9 mouse cellular contexts compared by ENCODE assay signal in genomic region chr15:78405098-78405497, GRCm38 (mm10). TPM values are rescaled to one million over a fixed set of nuclear protein-coding genes. Genes with fewer than 3 reads are reported as not detected.
DNase-seq lines count a peak whose midpoint lies in the region; ATAC-seq and TF ChIP-seq lines count a peak whose summit lies in the region.
"Had no signal": no experiment of that assay in that cellular context is flagged by ENCODE, and none has a peak within 500 bp of the region (broad histone marks: within the 10 kb centered on the region; RNA-seq: fewer than 3 reads in every experiment).

No protein-coding gene starts in this region.

- peak overlapping the region; percentile 92 for H3K4me3 ChIP-seq in spleen, adult 2 months (ENCODE audit: extremely low read depth, insufficient read depth, insufficient read length)
- peak overlapping the region; percentile 72 for H3K4me3 ChIP-seq in limb, embryonic 14.5 days (replicated peaks; ENCODE audit: low read length)
- peak overlapping the region; percentile 90 for H3K4me3 ChIP-seq in stomach, embryonic 16.5 days (replicated peaks; ENCODE audit: low read length)

- H3K4me2 ChIP-seq in limb, embryonic 14.5 days (replicated peaks; ENCODE audit: low read depth, low read length, severe bottlenecking) = peak overlapping the region; percentile 97
- H3K4me2 ChIP-seq in stomach, embryonic 16.5 days (ENCODE audit: low read depth, low read length) = peak overlapping the region; percentile 90

- 46% methylated on average over 11 of the region's 11 CpGs for whole genome bisulfite sequencing in spleen, adult 2 months
- 55% methylated on average over 11 of the region's 11 CpGs for WGBS in limb, embryonic 14.5 days
- 51% methylated on average over 11 of the region's 11 CpGs for WGBS in stomach, embryonic 16.5 days

- intact Hi-C loops in gastrocnemius, postnatal 14 days (cut with DNase I; ENCODE audit: low total_unique reads) = no loop called here

- peak; percentile 13 for DNase-seq in gastrocnemius, adult 18-20 months (ENCODE audit: low spot score)
- no peak for DNase-seq in gastrocnemius, postnatal 14 days
- no peak for DNase-seq in spleen, adult 2 months (ENCODE audit: low read depth in 1 of 2, low spot score in 2 of 2)
- no peak for DNase-seq in spleen, postnatal 4 days (ENCODE audit: low spot score in 2 of 2)
- DNase-seq in limb, embryonic 14.5 days (ENCODE audit: low spot score) = no peak
- DNase-seq in left cerebral cortex, adult 18-20 months (ENCODE audit: low spot score in 2 of 2) = no peak
- no peak for DNase-seq in retina, postnatal 1 day

- H3K36me3 ChIP-seq in spleen, adult 2 months (ENCODE audit: control insufficient read depth, insufficient read depth, low read length) = no peaks in the 10 kb centered on the region
- no peaks in the 10 kb centered on the region for H3K36me3 ChIP-seq in limb, embryonic 14.5 days (ENCODE audit: control insufficient read depth, insufficient read depth, low read length)
- H3K36me3 ChIP-seq in stomach, embryonic 16.5 days (ENCODE audit: control insufficient read depth, insufficient read depth, low read length) = no peaks in the 10 kb centered on the region

- H3K9me3 ChIP-seq in limb, embryonic 14.5 days (ENCODE audit: control insufficient read depth, low read length) = no peaks in the 10 kb centered on the region
- H3K9me3 ChIP-seq in stomach, embryonic 16.5 days (replicated peaks; ENCODE audit: control insufficient read depth, low read length) = no peaks in the 10 kb centered on the region

- no peak overlapping the region for H3K9ac ChIP-seq in limb, embryonic 14.5 days (ENCODE audit: low read depth, low read length, severe bottlenecking)
- H3K9ac ChIP-seq in stomach, embryonic 16.5 days (ENCODE audit: low read length) = peak overlapping the region; percentile 84

- no peak for TF ChIP-seq POLR2A in spleen, adult 2 months (IDR thresholded peaks at IDR 0.05; ENCODE audit: low read depth, low read length)
- TF ChIP-seq POLR2A in limb, embryonic 14.5 days (IDR thresholded peaks at IDR 0.05; ENCODE audit: borderline replicate concordance, extremely low read depth, insufficient read depth, insufficient read length) = no peak

- H3K27me3 ChIP-seq in spleen, adult 2 months (ENCODE audit: control insufficient read depth, insufficient read depth, low read length) = no peaks in the 10 kb centered on the region
- H3K27me3 ChIP-seq in limb, embryonic 14.5 days (ENCODE audit: control insufficient read depth, insufficient read depth, low read length) = peaks cover 17% of the 10 kb centered on the region
- peaks cover 6% of the 10 kb centered on the region; the same call in 1 of the 2 replicates for H3K27me3 ChIP-seq in stomach, embryonic 16.5 days (ENCODE audit: control insufficient read depth, insufficient read depth, low read length)

- H3K4me1 ChIP-seq in spleen, adult 2 months (ENCODE audit: control insufficient read depth, insufficient read depth, insufficient read length) = peaks cover 6% of the 10 kb centered on the region; the same call in 1 of the 2 replicates
- H3K4me1 ChIP-seq in limb, embryonic 14.5 days (ENCODE audit: control insufficient read depth, insufficient read depth, low read length) = peaks cover 24% of the 10 kb centered on the region
- H3K4me1 ChIP-seq in stomach, embryonic 16.5 days (ENCODE audit: control insufficient read depth, insufficient read depth, low read length) = peaks cover 52% of the 10 kb centered on the region

- peak overlapping the region; percentile 44; the same call in 1 of the 2 replicates for H3K27ac ChIP-seq in spleen, adult 2 months (ENCODE audit: insufficient read depth, low read length)
- no peak overlapping the region for H3K27ac ChIP-seq in limb, embryonic 14.5 days (replicated peaks; ENCODE audit: low read depth, low read length)
- H3K27ac ChIP-seq in stomach, embryonic 16.5 days (ENCODE audit: low read length) = peak overlapping the region; percentile 99

- no peak for TF ChIP-seq CTCF in spleen, adult 2 months (IDR thresholded peaks at IDR 0.05; ENCODE audit: extremely low read depth, insufficient read depth, insufficient read length, insufficient replicate concordance)

- no peak for ATAC-seq in limb, embryonic 14.5 days (ENCODE audit: low FRiP score, low read depth)
- ATAC-seq in stomach, embryonic 16.5 days (ENCODE audit: insufficient read depth, low FRiP score) = no peak

RNA-seq across cellular contexts. Expression of gene Tst, which starts 0.6 kb away (rescaled TPM):
- total RNA-seq in gastrocnemius, adult 18-20 months (2021) = 10 to 100 TPM; 21.7 to 24.2 TPM
- total RNA-seq in gastrocnemius, postnatal 14 days (2021) = 10 to 100 TPM; 19.6 to 21.2 TPM
- 16.3 and 16.8 TPM in 2 replicates for polyA plus RNA-seq in spleen, adult 2 months (2012; rRNA removed)
- polyA plus RNA-seq in limb, embryonic 14.5 days (2012; rRNA removed) = 8.3 and 9.1 TPM in 2 replicates
- polyA plus RNA-seq in limb, embryonic 14.5 days (2014; fragmentation: Nextera tagmentation; extraction: Ambion mirVana) = 12.4 and 12.8 TPM in 2 replicates
- polyA plus RNA-seq in stomach, embryonic 16.5 days (2015; fragmentation: Nextera tagmentation; extraction: Ambion mirVana) = 123 and 146 TPM in 2 replicates
- total RNA-seq in left cerebral cortex, adult 18-20 months (2021) = 10 to 100 TPM; 31.6 to 33.8 TPM

RNA-seq across cellular contexts. Expression of gene Mpst, which starts 1.1 kb away (rescaled TPM):
- total RNA-seq in gastrocnemius, adult 18-20 months (2021) = 10 to 100 TPM; 56.5 to 65.3 TPM
- total RNA-seq in gastrocnemius, postnatal 14 days (2021) = 10 to 100 TPM; 49.4 to 49.8 TPM
- polyA plus RNA-seq in spleen, adult 2 months (2012; rRNA removed) = 97.7 and 117 TPM in 2 replicates
- 53.8 and 78.4 TPM in 2 replicates for polyA plus RNA-seq in limb, embryonic 14.5 days (2012; rRNA removed)
- 1.8 and 2.7 TPM in 2 replicates for polyA plus RNA-seq in limb, embryonic 14.5 days (2014; fragmentation: Nextera tagmentation; extraction: Ambion mirVana)
- polyA plus RNA-seq in stomach, embryonic 16.5 days (2015; fragmentation: Nextera tagmentation; extraction: Ambion mirVana) = 6.8 TPM in 2 replicates
- 10 to 100 TPM; 28.4 to 33.0 TPM for total RNA-seq in left cerebral cortex, adult 18-20 months (2021)

RNA-seq across cellular contexts. Expression of gene Tex33, which starts 9.4 kb away (rescaled TPM):
- not detected for total RNA-seq in gastrocnemius, adult 18-20 months (2021)
- total RNA-seq in gastrocnemius, postnatal 14 days (2021) = not detected
- not detected in 2 replicates for polyA plus RNA-seq in spleen, adult 2 months (2012; rRNA removed)
- polyA plus RNA-seq in limb, embryonic 14.5 days (2012; rRNA removed) = not detected in 2 replicates
- polyA plus RNA-seq in limb, embryonic 14.5 days (2014; fragmentation: Nextera tagmentation; extraction: Ambion mirVana) = not detected in 2 replicates
- polyA plus RNA-seq in stomach, embryonic 16.5 days (2015; fragmentation: Nextera tagmentation; extraction: Ambion mirVana) = not detected in 2 replicates
- not detected for total RNA-seq in left cerebral cortex, adult 18-20 months (2021)
- total RNA-seq: left cerebral cortex, postnatal 14 days had no signal

RNA-seq across cellular contexts. Expression of gene Kctd17, which starts 23.3 kb away (rescaled TPM):
- 10 to 100 TPM in 1 of 2 experiments, 1 to 10 TPM in 1; 8.4 to 13.9 TPM for total RNA-seq in gastrocnemius, adult 18-20 months (2021)
- total RNA-seq in gastrocnemius, postnatal 14 days (2021) = 10 to 100 TPM; 34.6 to 41.4 TPM
- polyA plus RNA-seq in spleen, adult 2 months (2012; rRNA removed) = 61.5 and 85.3 TPM in 2 replicates
- 149 and 212 TPM in 2 replicates for polyA plus RNA-seq in limb, embryonic 14.5 days (2012; rRNA removed)
- 47.9 and 49.3 TPM in 2 replicates for polyA plus RNA-seq in limb, embryonic 14.5 days (2014; fragmentation: Nextera tagmentation; extraction: Ambion mirVana)
- 28.1 and 32.0 TPM in 2 replicates for polyA plus RNA-seq in stomach, embryonic 16.5 days (2015; fragmentation: Nextera tagmentation; extraction: Ambion mirVana)
- total RNA-seq in left cerebral cortex, adult 18-20 months (2021) = 100 to 1,000 TPM; 313 to 338 TPM
